Mouse (Mus musculus) embryonic facial prominence, embryonic 15.5 days (tissue): ENCODE data around the gene Syngr1. TPM values are rescaled to one million over a fixed set of nuclear protein-coding genes. Genes with fewer than 3 reads are reported as not detected.

Source experiments
- ATAC-seq: fragments of 200-750 bp; cut with Nextera tagmentation; 2 replicates; pipeline ENCODE4 v1.8.0; 2017; ENCODE audit warnings: low read depth, moderate TSS enrichment; ENCODE audit not compliant: insufficient number of reproducible peaks, low FRiP score, low TSS enrichment
- H3K27ac ChIP-seq: fragments of 300-500 bp; sonication (generic); replicated peaks from 2 replicates; pipeline ENCODE4 v1.5.1; 2015; ENCODE audit warnings: mild to moderate bottlenecking, inconsistent platforms
- H3K27me3 ChIP-seq: fragments of 300-500 bp; sonication (generic); 2 replicates; pipeline ENCODE4 v1.6.1; 2015; ENCODE audit warnings: inconsistent platforms
- H3K36me3 ChIP-seq: fragments of 300-500 bp; sonication (generic); 2 replicates; pipeline ENCODE4 v1.6.1; 2015; ENCODE audit warnings: mild to moderate bottlenecking, inconsistent platforms
- H3K4me1 ChIP-seq: fragments of 300-500 bp; sonication (generic); 2 replicates; pipeline ENCODE4 v1.6.1; 2015; ENCODE audit warnings: inconsistent platforms
- H3K4me2 ChIP-seq: fragments of 300-500 bp; sonication (generic); replicated peaks from 2 replicates; pipeline ENCODE4 v1.6.1; 2015; ENCODE audit warnings: mild to moderate bottlenecking, inconsistent platforms
- H3K4me3 ChIP-seq: fragments of 300-500 bp; sonication (generic); replicated peaks from 2 replicates; pipeline ENCODE4 v1.5.1; 2015; ENCODE audit warnings: mild to moderate bottlenecking, inconsistent platforms
- H3K9ac ChIP-seq: fragments of 300-500 bp; sonication (generic); 2 replicates; pipeline ENCODE4 v1.6.1; 2015; ENCODE audit warnings: inconsistent platforms
- H3K9me3 ChIP-seq: fragments of 300-500 bp; sonication (generic); replicated peaks from 2 replicates; pipeline ENCODE4 v1.6.1; 2016; ENCODE audit warnings: inconsistent platforms
- WGBS: fragments of 180-500 bp; shearing (Covaris S2); methylation state at CpG from one replicate; pipeline ENCODE4 v1.1.7; 2015; 5-methylcytosine and 5-hydroxymethylcytosine counted together
- polyA plus RNA-seq: library from polyadenylated mRNA; unstranded; fragments of >200 nt; fragmentation: Nextera tagmentation; extraction: Ambion mirVana; gene quantifications from 2 replicates; pipeline ENCODE4 v1.2.1, GENCODE M21; 2015

The Syngr1 gene
- polyA plus RNA-seq, 1 experiment from 2014 or later, result 13.7 TPM

DNA sequence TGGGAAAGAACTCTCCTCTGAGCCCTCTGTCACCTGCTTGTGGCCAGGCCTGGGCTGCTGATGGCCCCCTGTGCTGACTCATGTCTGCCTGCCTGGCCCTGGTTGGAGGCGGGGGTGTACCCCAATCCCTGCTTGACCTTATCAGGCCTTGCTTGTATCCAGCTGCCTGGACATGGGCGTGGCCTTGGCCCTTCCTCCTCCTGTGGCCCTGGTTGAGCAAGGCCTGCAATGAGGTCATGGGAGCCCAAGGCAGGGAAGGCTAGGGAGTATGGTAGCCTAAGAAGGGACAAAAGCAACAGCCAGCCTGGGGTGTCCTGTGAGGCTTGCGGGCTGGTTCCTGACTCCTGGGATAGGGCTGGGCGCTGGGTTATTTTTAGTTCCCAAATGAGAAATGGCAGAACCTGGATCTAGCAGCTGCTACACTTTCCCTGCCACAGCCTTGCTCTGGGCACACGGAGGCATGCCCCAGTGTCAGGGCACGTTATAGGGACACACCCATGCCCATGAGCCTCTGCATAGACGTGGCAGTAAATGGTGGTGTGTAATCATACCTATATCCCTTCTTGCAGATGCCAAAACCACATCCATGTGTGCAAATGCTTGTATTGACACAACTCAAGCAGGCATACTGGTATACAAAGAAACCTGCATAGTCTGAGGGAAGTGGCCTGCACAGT, 37.0 kb upstream of the Syngr1 start:
- ATAC-seq, result no peak
- Histone ChIP-seq H3K4me3 (no peak overlapping the region), H3K9ac (no peak overlapping the region), H3K4me2 (no peak overlapping the region), H3K27ac (no peak overlapping the region), H3K9me3 (no peaks in the 10 kb centered on the region), H3K27me3 (no peaks in the 10 kb centered on the region), H3K4me1 (peaks cover 13% of the 10 kb centered on the region), H3K36me3 (no peaks in the 10 kb centered on the region)
- WGBS, result 64% methylated on average over 7 of the region's 7 CpGs

DNA sequence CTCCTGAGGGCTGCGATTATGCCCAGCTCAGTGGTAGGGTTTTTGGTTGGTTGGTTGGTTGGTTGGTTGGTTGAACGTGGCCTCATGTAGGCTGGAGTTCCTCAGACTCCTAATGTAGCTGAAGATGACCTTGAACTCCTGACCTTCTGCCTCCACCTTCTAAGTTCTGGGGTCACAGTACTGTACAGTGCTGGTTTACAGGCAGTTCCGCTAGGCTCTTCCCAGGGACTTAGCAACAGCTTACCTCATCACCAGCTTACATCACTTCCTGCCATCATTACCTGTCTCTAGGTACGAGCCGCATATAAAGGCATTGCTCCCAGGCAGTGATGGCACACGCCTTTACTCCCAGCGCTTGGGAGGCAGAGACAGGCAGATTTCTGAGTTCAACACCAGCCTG, 33.0 kb upstream of the Syngr1 start:
- Histone ChIP-seq H3K36me3 (no peaks in the 10 kb centered on the region), H3K4me2 (no peak overlapping the region), H3K27ac (no peak overlapping the region), H3K9ac (no peak overlapping the region), H3K4me3 (no peak overlapping the region), H3K9me3 (no peaks in the 10 kb centered on the region), H3K27me3 (no peaks in the 10 kb centered on the region), H3K4me1 (peaks cover 33% of the 10 kb centered on the region)
- no peak for ATAC-seq
- 90% methylated on average over 7 of the region's 7 CpGs for WGBS

GRCm38 (mm10) chr15:80059606-80060005, 31.5 kb upstream of the Syngr1 start:
- 80% methylated on average over 7 of the region's 7 CpGs for WGBS
- no peak overlapping the region for H3K4me2 ChIP-seq
- no peak overlapping the region for H3K4me3 ChIP-seq
- H3K4me1 ChIP-seq, result peaks cover 24% of the 10 kb centered on the region
- no peak for ATAC-seq
- H3K9ac ChIP-seq, result no peak overlapping the region
- H3K36me3 ChIP-seq, result no peaks in the 10 kb centered on the region
- H3K27me3 ChIP-seq, result no peaks in the 10 kb centered on the region
- no peak overlapping the region for H3K27ac ChIP-seq
- H3K9me3 ChIP-seq, result no peaks in the 10 kb centered on the region

DNA sequence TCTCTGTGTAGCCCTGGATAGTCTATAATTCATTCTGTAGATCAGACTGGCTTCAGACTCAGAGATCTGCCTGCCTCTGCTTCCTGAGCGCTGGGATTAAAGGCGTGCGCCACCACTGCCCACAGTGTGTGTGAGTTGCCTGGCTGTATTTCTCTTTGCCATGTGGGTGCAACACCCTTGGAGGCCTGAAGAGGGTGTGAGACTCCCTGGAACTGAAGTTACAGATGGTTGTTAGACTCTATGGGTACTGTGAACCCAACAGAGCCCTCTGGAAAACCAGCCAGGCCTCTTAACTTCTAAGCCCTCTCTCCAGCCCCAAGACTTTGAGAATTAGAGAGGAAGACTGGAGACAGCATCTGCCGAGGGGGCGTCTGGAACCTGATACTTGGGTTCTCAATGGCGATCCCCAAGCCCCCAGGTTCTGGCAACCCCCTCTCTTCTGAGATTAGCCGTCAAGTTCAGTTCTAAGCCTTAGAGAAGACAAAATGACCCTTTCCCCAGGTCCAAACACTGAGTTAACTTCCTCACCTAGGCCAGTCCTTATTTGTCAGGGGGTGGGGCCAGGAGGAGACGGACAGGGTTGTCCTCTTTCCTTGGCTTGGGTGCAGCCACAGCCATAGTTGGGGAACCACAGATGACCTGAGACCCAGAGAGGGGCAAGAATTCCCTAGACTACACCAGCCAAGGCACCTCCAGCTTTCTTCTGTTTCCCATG, 30.6 kb upstream of the Syngr1 start:
- 88% methylated on average over 8 of the region's 8 CpGs for WGBS
- no peak overlapping the region for H3K9ac ChIP-seq
- no peak for ATAC-seq
- H3K4me1 ChIP-seq, result peaks cover 27% of the 10 kb centered on the region
- H3K27ac ChIP-seq, result no peak overlapping the region
- no peak overlapping the region for H3K4me2 ChIP-seq
- H3K27me3 ChIP-seq, result no peaks in the 10 kb centered on the region
- no peak overlapping the region for H3K4me3 ChIP-seq
- no peaks in the 10 kb centered on the region for H3K9me3 ChIP-seq
- no peaks in the 10 kb centered on the region for H3K36me3 ChIP-seq

DNA sequence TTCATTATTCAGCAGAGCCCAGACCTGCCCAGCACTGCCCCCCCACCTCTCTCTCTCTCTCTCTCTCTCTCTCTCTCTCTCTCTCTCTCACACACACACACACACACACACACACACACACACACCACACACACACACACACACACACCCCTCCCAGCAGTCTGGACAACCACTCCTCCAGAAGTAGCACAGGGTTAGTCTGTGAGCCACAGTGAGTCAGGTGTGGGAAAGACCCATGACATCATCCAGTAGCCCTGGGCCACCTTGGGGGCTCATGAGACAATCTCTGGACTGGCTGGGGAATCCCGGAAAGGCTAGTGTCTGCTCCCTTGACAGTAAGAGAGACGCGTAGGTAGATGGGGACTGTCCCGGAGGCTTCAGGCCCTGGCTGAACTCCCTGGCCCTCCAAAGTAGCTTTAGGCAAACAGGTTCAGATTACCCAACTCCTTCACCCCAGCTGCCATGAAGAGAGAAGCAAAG, 30.0 kb upstream of the Syngr1 start:
- Histone ChIP-seq H3K27me3 (no peaks in the 10 kb centered on the region), H3K4me1 (peaks cover 25% of the 10 kb centered on the region), H3K36me3 (no peaks in the 10 kb centered on the region), H3K27ac (no peak overlapping the region), H3K4me2 (no peak overlapping the region), H3K9ac (no peak overlapping the region), H3K4me3 (no peak overlapping the region), H3K9me3 (no peaks in the 10 kb centered on the region)
- WGBS, result 63% methylated on average over 4 of the region's 4 CpGs
- ATAC-seq, result no peak

DNA sequence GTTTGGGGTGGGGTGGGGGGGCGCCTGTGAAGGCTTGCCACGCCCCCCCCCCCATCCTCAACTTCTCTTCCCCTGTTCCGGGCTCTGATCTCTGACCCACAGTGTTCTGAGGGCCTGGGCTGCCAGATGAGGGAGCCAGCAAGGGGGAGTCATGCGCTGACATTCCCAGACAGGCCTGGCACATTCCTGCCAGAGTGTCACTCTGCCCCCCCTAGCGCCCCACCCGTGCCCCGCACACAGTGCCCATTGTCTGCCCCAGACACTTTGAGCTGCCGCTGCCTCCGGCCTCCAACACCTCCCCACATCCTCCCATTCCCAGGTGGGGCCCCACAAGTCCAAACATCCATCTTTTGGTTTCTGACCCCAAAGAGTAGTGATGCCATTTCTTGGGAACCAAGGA, 28.8 kb upstream of the Syngr1 start:
- WGBS, result 61% methylated on average over 6 of the region's 9 CpGs
- Histone ChIP-seq H3K27me3 (no peaks in the 10 kb centered on the region), H3K27ac (0 out of 2 replicates have a peak overlapping the region, but pooled peaks have one; percentile 30), H3K9me3 (no peaks in the 10 kb centered on the region), H3K4me2 (no peak overlapping the region), H3K36me3 (no peaks in the 10 kb centered on the region), H3K4me1 (peaks cover 30% of the 10 kb centered on the region), H3K9ac (no peak overlapping the region), H3K4me3 (no peak overlapping the region)
- ATAC-seq, result no peak

DNA sequence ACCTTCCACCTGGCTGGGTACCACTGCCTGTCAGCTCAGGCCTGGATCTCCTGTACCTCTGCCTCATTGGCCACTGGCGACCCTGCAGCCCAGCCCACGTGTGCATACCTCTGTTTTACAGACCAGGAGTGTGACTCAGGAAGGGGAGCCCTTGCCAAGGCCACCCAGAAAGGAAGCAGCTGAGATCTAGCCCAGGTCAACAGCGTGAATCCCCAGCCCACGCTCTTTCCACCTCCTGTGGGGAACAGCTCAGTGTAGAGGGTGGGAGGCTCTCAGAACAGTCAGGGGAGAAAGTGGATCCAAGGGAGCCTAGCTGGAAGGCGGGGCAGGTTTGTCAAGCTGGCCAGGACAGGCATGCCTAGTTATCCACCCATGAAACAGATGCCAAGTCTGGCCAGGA, 28.3 kb upstream of the Syngr1 start:
- H3K4me3 ChIP-seq, result no peak overlapping the region
- no peaks in the 10 kb centered on the region for H3K36me3 ChIP-seq
- no peak overlapping the region for H3K9ac ChIP-seq
- H3K4me1 ChIP-seq, result peaks cover 32% of the 10 kb centered on the region
- H3K27me3 ChIP-seq, result no peaks in the 10 kb centered on the region
- H3K27ac ChIP-seq, result peak overlapping the region; percentile 30; the same call in 1 of the 2 replicates
- ATAC-seq, result peak; percentile 31; the same call in 1 of the 2 replicates
- no peaks in the 10 kb centered on the region for H3K9me3 ChIP-seq
- 28% methylated on average over 5 of the region's 5 CpGs for WGBS
- H3K4me2 ChIP-seq, result no peak overlapping the region

- H3K4me3 ChIP-seq, result no peak overlapping the region
- 64% methylated on average over 5 of the region's 5 CpGs for WGBS
- no peak for ATAC-seq
- H3K36me3 ChIP-seq, result no peaks in the 10 kb centered on the region
- H3K4me1 ChIP-seq, result peaks cover 32% of the 10 kb centered on the region
- no peak overlapping the region for H3K4me2 ChIP-seq
- H3K9ac ChIP-seq, result no peak overlapping the region
- no peaks in the 10 kb centered on the region for H3K9me3 ChIP-seq
- no peaks in the 10 kb centered on the region for H3K27me3 ChIP-seq
- H3K27ac ChIP-seq, result peak overlapping the region; percentile 25; the same call in 1 of the 2 replicates
These were observed 26.2 kb upstream of the Syngr1 start for GRCm38 (mm10) chr15:80064965-80065364.

- H3K27me3 ChIP-seq, result no peaks in the 10 kb centered on the region
- peak overlapping the region; percentile 25; the same call in 1 of the 2 replicates for H3K27ac ChIP-seq
- ATAC-seq, result no peak
- H3K9ac ChIP-seq, result no peak overlapping the region
- no peaks in the 10 kb centered on the region for H3K9me3 ChIP-seq
- 15% methylated on average over 13 of the region's 13 CpGs for WGBS
- no peaks in the 10 kb centered on the region for H3K36me3 ChIP-seq
- no peak overlapping the region for H3K4me3 ChIP-seq
- H3K4me2 ChIP-seq, result no peak overlapping the region
- H3K4me1 ChIP-seq, result peaks cover 36% of the 10 kb centered on the region
These were observed 25.7 kb upstream of the Syngr1 start for GRCm38 (mm10) chr15:80065414-80065813.

DNA sequence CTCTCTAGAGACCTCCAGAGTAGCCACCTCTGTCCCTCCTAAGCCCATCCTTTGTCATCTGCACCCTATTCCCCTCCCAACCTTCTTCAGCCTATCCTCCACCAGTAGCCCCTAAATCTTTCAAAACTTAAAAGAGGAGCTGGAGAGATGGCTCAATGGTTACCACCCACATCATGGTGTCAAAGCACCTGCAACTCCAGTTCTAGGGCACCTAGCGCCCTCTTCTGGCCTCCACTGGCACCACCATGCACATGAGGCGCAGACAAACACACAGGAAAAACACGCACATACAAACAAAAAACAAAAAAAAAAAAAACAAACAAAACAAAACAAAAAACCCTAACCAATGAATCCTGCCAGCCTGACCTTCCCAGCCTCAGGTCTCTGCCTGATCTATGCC, 24.6 kb upstream of the Syngr1 start:
- no peaks in the 10 kb centered on the region for H3K9me3 ChIP-seq
- no peak for ATAC-seq
- H3K27me3 ChIP-seq, result no peaks in the 10 kb centered on the region
- H3K4me2 ChIP-seq, result no peak overlapping the region
- H3K9ac ChIP-seq, result no peak overlapping the region
- H3K4me1 ChIP-seq, result peaks cover 34% of the 10 kb centered on the region
- WGBS, result 61% methylated on average over 3 of the region's 3 CpGs
- no peak overlapping the region for H3K27ac ChIP-seq
- no peak overlapping the region for H3K4me3 ChIP-seq
- H3K36me3 ChIP-seq, result no peaks in the 10 kb centered on the region

- Histone ChIP-seq H3K4me3 (no peak overlapping the region), H3K9me3 (no peaks in the 10 kb centered on the region), H3K27ac (no peak overlapping the region), H3K27me3 (no peaks in the 10 kb centered on the region), H3K4me1 (peaks cover 27% of the 10 kb centered on the region), H3K36me3 (no peaks in the 10 kb centered on the region), H3K4me2 (no peak overlapping the region), H3K9ac (no peak overlapping the region)
- ATAC-seq, result no peak
- WGBS, result 55% methylated on average over 4 of the region's 4 CpGs
These were observed 22.0 kb upstream of the Syngr1 start for GRCm38 (mm10) chr15:80069171-80069570.
